Mouse (Mus musculus) cerebellum, adult 2 months (tissue): ENCODE measurements around the gene Rad51b. TPM values are rescaled to one million over a fixed set of nuclear protein-coding genes. Genes with fewer than 3 reads are reported as not detected.

Experiments used
- DNase-seq, 2 experiments: peaks; one replicate each; pipeline ENCODE4 v3.0.0; 2021
- H3K27ac ChIP-seq: fragments of 200-500 bp; 2 replicates; pipeline ENCODE4 v1.5.1; 2012; ENCODE audit warnings: low read length, control low read depth, inconsistent platforms; ENCODE audit not compliant: insufficient read depth
- H3K27me3 ChIP-seq: fragments of 200-500 bp; 2 replicates; pipeline ENCODE4 v1.6.1; 2012; ENCODE audit warnings: inconsistent platforms, mild to moderate bottlenecking, low read length, moderate library complexity; ENCODE audit not compliant: control insufficient read depth, insufficient read depth
- H3K4me1 ChIP-seq: fragments of 200-500 bp; 2 replicates; pipeline ENCODE4 v1.6.1; 2011; ENCODE audit warnings: low read length; ENCODE audit not compliant: control insufficient read depth, insufficient read depth
- H3K4me3 ChIP-seq: fragments of 200-500 bp; replicated peaks from 2 replicates; pipeline ENCODE3; 2011; ENCODE audit warnings: mild to moderate bottlenecking, low read depth, low read length, control low read depth; ENCODE audit not compliant: insufficient read depth
- CTCF ChIP-seq: fragments of 200-500 bp; IDR thresholded peaks from 2 replicates; pipeline ENCODE4 v1.5.1; 2011; ENCODE audit warnings: low read depth, mild to moderate bottlenecking, control low read depth, low read length, moderate library complexity, borderline replicate concordance; ENCODE audit not compliant: insufficient read depth
- POLR2A ChIP-seq: fragments of 200-500 bp; IDR thresholded peaks from 2 replicates; pipeline ENCODE4 v1.6.1; 2011; ENCODE audit warnings: low read length, control low read depth, borderline replicate concordance; ENCODE audit not compliant: insufficient read depth
- WGBS: fragments of 180-500 bp; shearing (Covaris S2); methylation state at CpG from one replicate; pipeline ENCODE4 v1.1.7; 2018; 5-methylcytosine and 5-hydroxymethylcytosine counted together
- polyA plus RNA-seq: library from polyadenylated mRNA; depleted of rRNA; stranded (reverse); fragments of >200 nt; gene quantifications from 2 replicates; pipeline ENCODE4 v1.2.3, GENCODE M21; 2012

Gene Rad51b
- polyA plus RNA-seq, 1 experiment, result 0.23 TPM

GRCm38 (mm10) chr12:79535532-79536437, 238.7 kb downstream of the Rad51b start:
- no peak overlapping the region for H3K27ac ChIP-seq
- H3K4me1 ChIP-seq, result no peaks in the 10 kb centered on the region
- 80% methylated on average over 9 of the region's 9 CpGs for WGBS
- no peak for DNase-seq
- H3K4me3 ChIP-seq, result no peak overlapping the region
- TF ChIP-seq POLR2A (no peak), CTCF (no peak)
- H3K27me3 ChIP-seq, result no peaks in the 10 kb centered on the region

GRCm38 (mm10) chr12:79540176-79540575, 243.1 kb downstream of the Rad51b start:
- WGBS, result 68% methylated on average over 5 of the region's 5 CpGs

GRCm38 (mm10) chr12:79541581-79541980, 244.5 kb downstream of the Rad51b start:
- H3K4me3 ChIP-seq, result no peak overlapping the region
- TF ChIP-seq CTCF (no peak), POLR2A (no peak)
- H3K27ac ChIP-seq, result no peak overlapping the region
- no peak for DNase-seq
- H3K27me3 ChIP-seq, result no peaks in the 10 kb centered on the region
- no peaks in the 10 kb centered on the region for H3K4me1 ChIP-seq
- WGBS, result 91% methylated on average over 6 of the region's 6 CpGs

More at GRCm38 (mm10) chr12:79540176-79540575, 243.1 kb downstream of the Rad51b start:
- H3K4me3 ChIP-seq, result no peak overlapping the region
- H3K27me3 ChIP-seq, result no peaks in the 10 kb centered on the region
- no peak overlapping the region for H3K27ac ChIP-seq
- DNase-seq, result no peak
- no peaks in the 10 kb centered on the region for H3K4me1 ChIP-seq
- no peak for TF ChIP-seq POLR2A
- no peak for TF ChIP-seq CTCF

- 79% methylated on average over 3 of the region's 3 CpGs for WGBS
- no peak for TF ChIP-seq POLR2A
- no peak for TF ChIP-seq CTCF
- H3K27me3 ChIP-seq, result no peaks in the 10 kb centered on the region
- no peak overlapping the region for H3K4me3 ChIP-seq
- H3K4me1 ChIP-seq, result no peaks in the 10 kb centered on the region
- DNase-seq, result no peak
- H3K27ac ChIP-seq, result no peak overlapping the region
Observed at GRCm38 (mm10) chr12:79545063-79545462, 248.0 kb downstream of the Rad51b start.

GRCm38 (mm10) chr12:79547556-79547955, 250.5 kb downstream of the Rad51b start:
- no peak overlapping the region for H3K27ac ChIP-seq
- no peak overlapping the region for H3K4me3 ChIP-seq
- no peaks in the 10 kb centered on the region for H3K27me3 ChIP-seq
- 60% methylated on average over 6 of the region's 6 CpGs for WGBS
- no peaks in the 10 kb centered on the region for H3K4me1 ChIP-seq
- no peak for DNase-seq
- no peak for TF ChIP-seq POLR2A
- no peak for TF ChIP-seq CTCF

GRCm38 (mm10) chr12:79548607-79549330, 251.7 kb downstream of the Rad51b start:
- Histone ChIP-seq H3K4me1 (no peaks in the 10 kb centered on the region), H3K27me3 (no peaks in the 10 kb centered on the region), H3K27ac (no peak overlapping the region), H3K4me3 (no peak overlapping the region)
- no peak for DNase-seq
- TF ChIP-seq POLR2A (no peak), CTCF (no peak)
- WGBS, result 85% methylated on average over 8 of the region's 8 CpGs

- no peak overlapping the region for H3K27ac ChIP-seq
- 96% methylated on average over 7 of the region's 7 CpGs for WGBS
- TF ChIP-seq POLR2A (no peak), CTCF (no peak)
Observed at GRCm38 (mm10) chr12:79550049-79550682, 253.1 kb downstream of the Rad51b start.

More at GRCm38 (mm10) chr12:79550049-79550682, 253.1 kb downstream of the Rad51b start:
- Histone ChIP-seq H3K27me3 (no peaks in the 10 kb centered on the region), H3K4me3 (no peak overlapping the region), H3K4me1 (no peaks in the 10 kb centered on the region)
- DNase-seq, result no peak
